Mouse (Mus musculus): ENCODE measurements around the gene Clgn.
"Not testable (repeated sequence)": the region's sequence is repeated elsewhere in the genome, so short reads cannot be mapped to it uniquely, and the experiment has no call there.

Gene Clgn

GRCm38 (mm10) chr8:83418805-83419516 is 29.3 kb downstream of the Clgn start:
- in situ Hi-C loops (cut with MboI; ENCODE audit: low pct_unique_long_range_greater_than_20kb in 1 of 2, low sequenced_read_pairs in 2 of 2, unreplicated experiment in 1 of 2) = no loop called here

- in situ Hi-C loops (cut with MboI; ENCODE audit: low pct_unique_long_range_greater_than_20kb in 1 of 2, low sequenced_read_pairs in 2 of 2, unreplicated experiment in 1 of 2) = no loop called here
These were observed 31.7 kb downstream of the Clgn start for GRCm38 (mm10) chr8:83421354-83421753.

- in situ Hi-C loops (cut with MboI; ENCODE audit: low pct_unique_long_range_greater_than_20kb in 1 of 2, low sequenced_read_pairs in 2 of 2, unreplicated experiment in 1 of 2) = no loop called here
These were observed 33.6 kb downstream of the Clgn start for GRCm38 (mm10) chr8:83423032-83423825.

- in situ Hi-C loops (cut with MboI; ENCODE audit: low pct_unique_long_range_greater_than_20kb in 1 of 2, low sequenced_read_pairs in 2 of 2, unreplicated experiment in 1 of 2) = no loop called here
These were observed 35.5 kb downstream of the Clgn start for GRCm38 (mm10) chr8:83425202-83425601.

GRCm38 (mm10) chr8:83426104-83426759 is 36.6 kb downstream of the Clgn start:
- in situ Hi-C loops (cut with MboI; ENCODE audit: low pct_unique_long_range_greater_than_20kb in 1 of 2, low sequenced_read_pairs in 2 of 2, unreplicated experiment in 1 of 2) = no loop called here

DNA sequence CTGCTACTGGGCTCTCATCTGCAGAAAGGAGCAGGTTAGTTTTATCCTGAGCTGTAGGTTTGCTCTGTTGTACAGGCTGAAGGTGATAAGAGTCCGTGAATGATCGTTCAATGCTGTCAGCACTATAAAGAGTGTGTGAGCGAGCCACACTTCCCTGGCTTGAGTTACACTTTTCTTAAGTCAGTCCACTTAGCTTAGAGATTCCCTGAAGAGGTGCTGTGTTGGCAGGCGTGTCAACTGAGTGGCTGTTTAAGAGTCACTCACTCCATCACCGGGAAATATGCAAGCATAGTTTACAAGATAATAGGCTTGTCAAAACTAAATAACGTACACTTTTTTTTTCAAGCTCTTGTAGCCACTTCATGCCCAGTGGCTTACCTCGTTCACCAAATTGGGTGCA is 37.3 kb downstream of the Clgn start:
- in situ Hi-C loops (cut with MboI; ENCODE audit: low pct_unique_long_range_greater_than_20kb in 1 of 2, low sequenced_read_pairs in 2 of 2, unreplicated experiment in 1 of 2) = no loop called here

GRCm38 (mm10) chr8:83428621-83429020 is 39.0 kb downstream of the Clgn start:
- in situ Hi-C loops (cut with MboI; ENCODE audit: low pct_unique_long_range_greater_than_20kb in 1 of 2, low sequenced_read_pairs in 2 of 2, unreplicated experiment in 1 of 2) = not testable (repeated sequence)

DNA sequence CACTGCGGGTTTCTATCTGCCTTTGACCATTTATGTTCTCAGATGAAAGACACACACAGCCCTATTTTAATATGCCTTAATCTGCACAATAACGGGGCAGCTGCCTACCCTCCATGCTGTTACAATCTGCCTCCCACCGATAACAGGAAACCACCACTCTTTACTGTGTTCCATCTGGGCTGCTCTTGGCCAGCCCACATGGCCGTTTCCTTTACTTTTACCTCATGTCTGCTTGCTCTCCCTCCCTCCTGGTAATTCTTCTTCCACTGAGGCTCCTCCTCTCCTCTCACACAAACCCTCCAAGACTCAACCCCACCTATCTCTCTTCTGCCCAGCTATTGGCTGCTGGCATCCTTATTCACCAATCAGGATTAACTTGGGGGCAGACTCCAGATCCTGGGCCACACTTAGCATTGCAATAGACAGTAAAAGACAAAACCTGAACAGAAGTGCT is 39.4 kb downstream of the Clgn start:
- in situ Hi-C loops (cut with MboI; ENCODE audit: low pct_unique_long_range_greater_than_20kb in 1 of 2, low sequenced_read_pairs in 2 of 2, unreplicated experiment in 1 of 2) = no loop called here

DNA sequence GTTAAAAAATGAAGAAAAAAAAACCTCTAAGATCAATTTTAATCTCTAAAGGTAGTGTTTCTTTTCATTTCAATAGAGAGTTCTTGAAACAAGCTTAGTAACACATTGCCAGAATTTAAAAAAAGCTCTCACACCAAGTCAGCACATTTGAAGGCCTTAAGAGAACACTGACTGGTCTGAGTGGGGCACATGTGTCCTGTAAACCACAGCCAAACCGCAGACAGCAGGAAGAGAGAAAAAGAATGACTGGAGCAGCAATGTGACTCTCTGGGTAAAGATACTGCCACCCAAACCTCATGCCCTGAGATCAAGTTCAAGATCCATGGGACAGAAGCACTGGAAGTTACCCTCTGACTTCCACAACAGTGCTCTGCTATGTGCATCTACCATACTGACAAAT is 47.4 kb downstream of the Clgn start:
- in situ Hi-C loops (cut with MboI; ENCODE audit: low pct_unique_long_range_greater_than_20kb in 1 of 2, low sequenced_read_pairs in 2 of 2, unreplicated experiment in 1 of 2) = no loop called here

- in situ Hi-C loops (cut with MboI; ENCODE audit: low pct_unique_long_range_greater_than_20kb in 1 of 2, low sequenced_read_pairs in 2 of 2, unreplicated experiment in 1 of 2) = no loop called here
These were observed 52.1 kb downstream of the Clgn start for GRCm38 (mm10) chr8:83441656-83442242.

GRCm38 (mm10) chr8:83442243-83443051 is 52.8 kb downstream of the Clgn start:
- in situ Hi-C loops (cut with MboI; ENCODE audit: low pct_unique_long_range_greater_than_20kb in 1 of 2, low sequenced_read_pairs in 2 of 2, unreplicated experiment in 1 of 2) = no loop called here

GRCm38 (mm10) chr8:83443052-83443400 is 53.4 kb downstream of the Clgn start:
- in situ Hi-C loops (cut with MboI; ENCODE audit: low pct_unique_long_range_greater_than_20kb in 1 of 2, low sequenced_read_pairs in 2 of 2, unreplicated experiment in 1 of 2) = no loop called here

DNA sequence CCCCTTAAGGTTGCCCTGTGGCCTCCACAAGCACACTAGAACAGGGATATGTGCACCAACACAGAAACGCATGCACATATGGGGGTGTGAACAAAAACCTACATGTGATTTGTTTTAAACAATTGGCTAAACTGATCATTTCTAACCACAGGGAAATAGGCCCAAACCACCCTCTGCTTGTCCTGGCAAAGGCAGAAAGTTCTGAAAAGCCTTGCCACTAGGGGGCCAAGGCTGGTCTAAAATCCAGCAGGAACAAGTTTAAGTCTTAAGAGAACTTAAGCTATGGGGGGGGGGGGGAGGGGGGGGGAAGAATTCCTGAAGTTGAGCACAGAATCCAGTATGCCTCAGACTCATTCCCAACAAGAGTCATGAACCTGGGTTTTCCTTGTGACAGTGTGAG is 60.3 kb downstream of the Clgn start:
- in situ Hi-C loops (cut with MboI; ENCODE audit: low pct_unique_long_range_greater_than_20kb in 1 of 2, low sequenced_read_pairs in 2 of 2, unreplicated experiment in 1 of 2) = no loop called here

DNA sequence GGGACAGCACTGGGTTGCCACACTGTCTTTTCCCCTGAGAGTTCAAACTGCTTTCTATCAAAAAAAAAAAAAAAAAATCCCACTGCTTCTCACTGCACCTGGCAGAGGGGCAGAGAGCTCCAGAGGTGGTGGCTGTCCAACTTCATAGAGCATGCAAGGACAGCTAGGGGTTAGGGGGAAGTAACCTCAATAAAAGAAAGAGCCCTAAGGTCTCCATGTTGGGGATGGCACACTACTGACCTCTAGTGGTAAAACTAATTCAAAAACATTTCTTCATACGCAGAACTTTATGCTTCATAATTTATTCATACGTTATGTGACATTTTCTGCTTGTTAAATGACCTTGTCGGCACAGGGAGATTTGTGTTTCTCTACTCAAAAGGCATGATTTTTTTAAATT is 61.4 kb downstream of the Clgn start:
- in situ Hi-C loops (cut with MboI; ENCODE audit: low pct_unique_long_range_greater_than_20kb in 1 of 2, low sequenced_read_pairs in 2 of 2, unreplicated experiment in 1 of 2) = no loop called here

DNA sequence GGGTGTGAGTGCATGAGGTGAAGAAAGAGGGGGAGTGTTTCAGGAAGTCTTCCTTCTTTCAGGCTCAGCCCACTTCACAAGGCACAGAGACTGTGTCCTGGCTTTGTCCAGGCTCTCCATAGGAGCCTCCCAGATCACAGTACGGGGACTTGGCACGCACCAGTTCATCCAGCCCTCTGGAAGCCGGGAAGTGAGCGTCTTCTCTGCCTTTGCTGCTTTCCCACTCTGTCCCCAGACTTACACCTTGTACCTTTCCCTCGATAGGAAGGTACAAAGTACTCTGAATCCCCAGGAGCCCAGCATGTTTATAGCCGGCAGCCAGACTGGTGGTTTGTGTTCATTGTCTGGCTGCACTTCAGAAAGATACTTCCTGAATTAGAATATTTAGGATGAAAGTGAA is 67.5 kb downstream of the Clgn start:
- in situ Hi-C loops (cut with MboI; ENCODE audit: low pct_unique_long_range_greater_than_20kb in 1 of 2, low sequenced_read_pairs in 2 of 2, unreplicated experiment in 1 of 2) = no loop called here

GRCm38 (mm10) chr8:83458222-83458621 is 68.6 kb downstream of the Clgn start, which contains the start of gene Scoc:
Gene Scoc, minus strand, starts transcription at chr8:83458391.
- in situ Hi-C loops (cut with MboI; ENCODE audit: low pct_unique_long_range_greater_than_20kb in 1 of 2, low sequenced_read_pairs in 2 of 2, unreplicated experiment in 1 of 2) = no loop called here

DNA sequence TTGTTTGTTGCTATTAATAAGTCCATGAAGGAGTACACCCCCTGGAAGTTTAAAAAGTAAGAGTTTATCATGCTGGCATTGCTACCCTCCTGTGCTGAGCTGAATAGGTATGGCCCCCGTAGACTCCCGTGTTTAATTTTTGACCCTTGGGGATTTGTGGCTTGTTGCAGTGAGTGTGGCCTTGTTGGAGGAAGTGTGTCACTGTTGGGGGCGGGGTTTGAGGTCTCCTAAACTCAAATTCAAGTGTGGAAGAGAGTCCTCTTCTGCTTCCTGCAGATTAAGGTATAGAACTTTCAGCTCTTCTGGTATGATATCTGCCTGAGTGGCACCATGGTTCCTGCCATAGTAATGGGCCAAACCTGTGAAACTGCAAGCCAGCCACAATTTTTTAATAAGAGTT is 69.9 kb downstream of the Clgn start:
- in situ Hi-C loops (cut with MboI; ENCODE audit: low pct_unique_long_range_greater_than_20kb in 1 of 2, low sequenced_read_pairs in 2 of 2, unreplicated experiment in 1 of 2) = no loop called here

All from mouse embryonic stem cell (cell line).